Mouse (Mus musculus) left cerebral cortex, adult 11 months (tissue): ENCODE measurements around the gene Zzef1.

Experiments used
- DNase-seq: peaks from one replicate; pipeline ENCODE4 v3.0.0; 2022; ENCODE audit warnings: low spot score

The Zzef1 gene

GRCm38 (mm10) chr11:72955339-72955974 lies 159.4 kb downstream of the Zzef1 start:
- DNase-seq, result no peak

- DNase-seq, result no peak
These were observed 161.3 kb downstream of the Zzef1 start for GRCm38 (mm10) chr11:72957318-72957717.

GRCm38 (mm10) chr11:72959924-72960679 lies 164.1 kb downstream of the Zzef1 start:
- DNase-seq, result no peak

- DNase-seq, result no peak
These were observed 164.7 kb downstream of the Zzef1 start for GRCm38 (mm10) chr11:72960723-72961071.

- DNase-seq, result no peak
These were observed 165.3 kb downstream of the Zzef1 start, which contains the start of gene Atp2a3 for GRCm38 (mm10) chr11:72961072-72961980. Gene Atp2a3, plus strand, starts transcription at chr11:72961169.

GRCm38 (mm10) chr11:72962378-72962777 lies 166.4 kb downstream of the Zzef1 start:
- no peak for DNase-seq

GRCm38 (mm10) chr11:72963058-72963788 lies 167.2 kb downstream of the Zzef1 start:
- DNase-seq, result no peak

GRCm38 (mm10) chr11:72963789-72964294 lies 167.8 kb downstream of the Zzef1 start:
- DNase-seq, result no peak

GRCm38 (mm10) chr11:72974995-72975503 lies 179.0 kb downstream of the Zzef1 start:
- DNase-seq, result no peak
